Mouse (Mus musculus): ENCODE data around the gene Ddx41.

DNA sequence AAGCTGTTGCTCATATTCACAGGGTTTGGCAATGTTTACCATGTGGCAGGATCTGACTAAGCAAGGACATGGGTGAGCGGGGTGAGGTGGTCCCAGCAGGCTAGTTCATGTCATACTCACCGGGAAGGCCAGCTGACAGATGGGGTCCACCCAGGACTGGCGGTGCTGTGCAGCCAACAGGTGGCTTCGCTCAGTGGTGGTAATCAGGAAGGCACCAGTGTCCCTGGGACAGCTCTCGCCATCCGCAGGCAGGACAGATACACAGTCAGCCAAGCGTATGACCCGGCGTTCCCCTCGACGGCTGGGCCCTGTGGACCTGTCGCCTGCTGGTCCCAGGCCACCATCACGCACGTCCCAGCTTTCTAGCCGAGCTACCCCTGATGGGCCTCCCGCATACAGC is 9.2 kb downstream of the Ddx41 start:
- TF ChIP-seq CTCF (IDR thresholded peaks at IDR 0.05; ENCODE audit: low read depth) (no peak), EP300 (IDR thresholded peaks at IDR 0.05; ENCODE audit: low read depth) (no peak)

Measured in heart, postnatal 0 days (tissue).